Mouse (Mus musculus) heart, embryonic 14.5 days (tissue): Measurements from ENCODE around the gene Myh6. TPM values are rescaled to one million over a fixed set of nuclear protein-coding genes. Genes with fewer than 3 reads are reported as not detected.

Experiments
- ATAC-seq: fragments of 200-750 bp; cut with Nextera tagmentation; 2 replicates; pipeline ENCODE4 v1.8.0; 2017; ENCODE audit warnings: low read depth, moderate TSS enrichment; ENCODE audit not compliant: insufficient number of reproducible peaks, insufficient read depth, low FRiP score
- H3K27ac ChIP-seq, 2 experiments: fragments of 200-500 bp in 1 of 2; fragments of 300-500 bp in 1 of 2; sonication (generic) in 1 of 2; replicated peaks in 1 of 2; 2 replicates each; pipeline ENCODE4 v1.5.1; 2012 to 2014; ENCODE audit warnings: low read depth in 2 of 2, low read length in 2 of 2, control low read depth in 1 of 2, mild to moderate bottlenecking in 1 of 2, mixed read lengths in 1 of 2; ENCODE audit not compliant: control insufficient read depth in 1 of 2, insufficient read depth in 1 of 2
- H3K27me3 ChIP-seq: fragments of 300-500 bp; sonication (generic); 2 replicates; pipeline ENCODE4 v1.6.1; 2014; ENCODE audit warnings: mild to moderate bottlenecking, low read length, control low read depth; ENCODE audit not compliant: control insufficient read depth, insufficient read depth
- H3K36me3 ChIP-seq: fragments of 300-500 bp; sonication (generic); 2 replicates; pipeline ENCODE4 v1.6.1; 2014; ENCODE audit warnings: mild to moderate bottlenecking, control low read depth, low read length, mixed read lengths; ENCODE audit not compliant: control insufficient read depth, insufficient read depth
- H3K4me1 ChIP-seq, 2 experiments: fragments of 200-500 bp in 1 of 2; fragments of 300-500 bp in 1 of 2; sonication (generic) in 1 of 2; 2 replicates each; pipeline ENCODE4 v1.6.1; 2012 to 2014; ENCODE audit warnings: low read length in 2 of 2, control low read depth in 1 of 2, mixed read lengths in 1 of 2; ENCODE audit not compliant: control insufficient read depth in 2 of 2, insufficient read depth in 2 of 2
- H3K4me2 ChIP-seq: fragments of 300-500 bp; sonication (generic); 2 replicates; pipeline ENCODE4 v1.6.1; 2014; ENCODE audit warnings: mild to moderate bottlenecking, low read length
- H3K4me3 ChIP-seq, 2 experiments: fragments of 200-500 bp in 1 of 2; fragments of 300-500 bp in 1 of 2; sonication (generic) in 1 of 2; 2 replicates each; pipeline ENCODE4 v1.5.1; 2012 to 2014; ENCODE audit warnings: low read length in 2 of 2, mild to moderate bottlenecking in 2 of 2, control low read depth in 1 of 2, low read depth in 1 of 2, moderate library complexity in 1 of 2; ENCODE audit not compliant: control insufficient read depth in 1 of 2, insufficient read depth in 1 of 2
- H3K9ac ChIP-seq: fragments of 300-500 bp; sonication (generic); 2 replicates; pipeline ENCODE4 v1.6.1; 2014; ENCODE audit warnings: mild to moderate bottlenecking, low read length
- H3K9me3 ChIP-seq: fragments of 300-500 bp; sonication (generic); 2 replicates; pipeline ENCODE4 v1.6.1; 2016; ENCODE audit warnings: low read length, control low read depth; ENCODE audit not compliant: control insufficient read depth
- WGBS: fragments of 180-500 bp; shearing (Covaris S2); extraction: QIAGEN DNeasy Blood & Tissue Kit; methylation state at CpG from one replicate; pipeline ENCODE4 v1.1.7; 2014; 5-methylcytosine and 5-hydroxymethylcytosine counted together
- polyA plus RNA-seq: library from polyadenylated mRNA; unstranded; fragments of >200 nt; fragmentation: Nextera tagmentation; extraction: Ambion mirVana; gene quantifications from 2 replicates; pipeline ENCODE4 v1.2.1, GENCODE M21; 2014

Gene Myh6
- polyA plus RNA-seq, 1 experiment from 2014 or later, result 2,728 TPM

- WGBS, result 28% methylated on average over 6 of the region's 6 CpGs
- Histone ChIP-seq H3K9ac (no peak within 1 kb of the TSS), H3K4me2 (no peak within 1 kb of the TSS)
These were observed 34.0 kb downstream of the Myh6 start, which contains the start of gene Il25 for GRCm38 (mm10) chr14:54932645-54933150. Gene Il25 (plus strand): TSS chr14:54932695.

DNA sequence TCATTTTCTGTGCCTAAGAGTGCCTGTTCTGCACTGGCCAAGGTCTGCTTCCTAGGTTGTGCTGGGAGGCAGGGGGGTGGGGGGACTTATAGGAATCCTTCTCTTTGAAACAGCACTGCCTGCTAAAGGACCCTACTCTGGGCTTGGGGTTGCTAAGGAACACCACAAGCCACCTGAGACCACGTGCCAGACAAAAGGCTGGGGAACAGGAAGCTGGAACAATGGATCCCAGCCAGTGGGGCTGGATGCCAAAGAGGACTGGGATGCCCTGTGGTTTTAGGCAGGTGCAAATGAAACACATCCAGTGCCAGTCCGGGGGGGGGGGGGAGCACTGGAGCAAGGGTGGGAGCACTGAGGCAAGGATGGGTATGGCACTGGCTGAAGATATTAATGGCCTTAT lies 36.3 kb downstream of the Myh6 start:
- no peaks in the 10 kb centered on the region for H3K36me3 ChIP-seq
- H3K4me3 ChIP-seq, result no peak overlapping the region
- 38% methylated on average over 2 of the region's 2 CpGs for WGBS
- H3K27me3 ChIP-seq, result peaks cover 7% of the 10 kb centered on the region
- ATAC-seq, result no peak
- H3K27ac ChIP-seq, result no peak overlapping the region
- no peak overlapping the region for H3K9ac ChIP-seq
- no peaks in the 10 kb centered on the region for H3K9me3 ChIP-seq
- H3K4me2 ChIP-seq, result no peak overlapping the region
- peaks cover 14 to 26% of the 10 kb centered on the region in 2 experiments for H3K4me1 ChIP-seq

More at GRCm38 (mm10) chr14:54932645-54933150, 34.0 kb downstream of the Myh6 start, which contains the start of gene Il25:
- Histone ChIP-seq H3K27me3 (0 out of 2 replicates have a peak, but pooled peaks cover 2% of the 10 kb centered on the region), H3K9me3 (no peaks in the 10 kb centered on the region), H3K27ac (no peak within 1 kb of the TSS), H3K4me1 (peaks cover 12 to 22% of the 10 kb centered on the region in 2 experiments), H3K4me3 (no peak within 1 kb of the TSS), H3K36me3 (no peaks in the 10 kb centered on the region)
- ATAC-seq, result no peak

DNA sequence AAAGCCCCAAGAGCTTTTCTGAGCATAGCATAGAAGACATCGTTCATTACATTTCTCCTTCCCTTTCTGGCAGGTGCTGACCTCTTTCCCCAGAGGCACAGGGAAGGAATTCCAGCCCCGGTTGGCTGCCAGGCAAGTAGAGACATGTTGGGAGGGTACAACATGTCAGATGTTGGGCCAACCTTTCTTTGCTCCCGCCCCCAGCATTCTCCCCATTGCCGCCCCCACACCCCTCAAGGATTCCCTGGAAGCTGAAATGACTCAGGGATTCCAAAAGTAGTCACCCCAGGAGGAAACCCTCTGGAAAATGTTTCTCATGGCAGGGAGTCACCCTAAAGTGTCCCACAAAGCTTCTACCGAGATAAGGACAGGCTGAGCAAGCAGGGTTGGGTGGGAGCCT lies 36.9 kb downstream of the Myh6 start:
- no peak overlapping the region for H3K27ac ChIP-seq
- H3K27me3 ChIP-seq, result peaks cover 7% of the 10 kb centered on the region
- no peak for ATAC-seq
- H3K9ac ChIP-seq, result no peak overlapping the region
- H3K4me1 ChIP-seq, result peaks cover 21 to 32% of the 10 kb centered on the region in 2 experiments
- H3K9me3 ChIP-seq, result no peaks in the 10 kb centered on the region
- H3K36me3 ChIP-seq, result no peaks in the 10 kb centered on the region
- no peak overlapping the region for H3K4me3 ChIP-seq
- H3K4me2 ChIP-seq, result no peak overlapping the region
- 53% methylated on average over 5 of the region's 5 CpGs for WGBS

DNA sequence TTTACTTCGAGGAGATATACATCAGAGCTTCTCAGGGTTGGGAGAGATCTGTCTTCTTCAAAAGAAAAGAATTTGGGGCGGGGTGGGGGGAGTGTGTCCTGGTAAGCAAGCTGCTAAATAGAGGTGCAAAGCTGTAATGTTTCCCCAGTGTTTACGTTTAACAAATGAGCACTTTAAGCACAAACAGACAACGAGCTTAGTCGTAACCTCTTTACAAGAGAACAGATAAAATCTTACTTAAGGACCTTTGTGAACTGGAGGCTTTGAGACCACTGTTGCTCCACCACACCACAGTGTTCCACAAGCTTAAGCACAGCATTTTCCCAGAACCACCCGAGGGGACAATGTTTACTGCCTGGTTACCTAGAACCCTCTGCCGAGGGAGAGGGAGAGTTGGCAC lies 39.4 kb downstream of the Myh6 start:
- Histone ChIP-seq H3K9me3 (no peaks in the 10 kb centered on the region), H3K4me1 (peaks cover 24 to 35% of the 10 kb centered on the region in 2 experiments), H3K4me2 (peak overlapping the region; percentile 98), H3K4me3 (peak overlapping the region; percentile 49 to 61; a peak in 2 of 4 replicates), H3K36me3 (no peaks in the 10 kb centered on the region), H3K27me3 (peaks cover 7% of the 10 kb centered on the region), H3K27ac (peak overlapping the region in 1 of 2 experiments; percentile 88; a peak in 2 of 4 replicates), H3K9ac (peak overlapping the region; percentile 89)
- ATAC-seq, result no peak
- 40% methylated on average over 7 of the region's 7 CpGs for WGBS

GRCm38 (mm10) chr14:54926401-54927158 lies 40.1 kb downstream of the Myh6 start:
- ATAC-seq, result peak; percentile 41
- Histone ChIP-seq H3K4me1 (peaks cover 24 to 35% of the 10 kb centered on the region in 2 experiments), H3K9me3 (peaks cover 2% of the 10 kb centered on the region; the same call in 1 of the 2 replicates), H3K4me3 (peak overlapping the region; percentile 49 to 61), H3K4me2 (peak overlapping the region; percentile 98), H3K27ac (peak overlapping the region; percentile 87 to 88), H3K27me3 (peaks cover 7% of the 10 kb centered on the region), H3K9ac (peak overlapping the region; percentile 89), H3K36me3 (0 out of 2 replicates have a peak, but pooled peaks cover 5% of the 10 kb centered on the region)
- under 1% methylated on average over 50 of the region's 58 CpGs for WGBS

- WGBS, result 6% methylated on average over 56 of the region's 57 CpGs
- peak within 1 kb of the TSS; percentile 98 for H3K4me2 ChIP-seq
- H3K9me3 ChIP-seq, result peaks cover 8% of the 10 kb centered on the region; the same call in 1 of the 2 replicates
- peaks cover 9% of the 10 kb centered on the region; the same call in 1 of the 2 replicates for H3K36me3 ChIP-seq
- ATAC-seq, result peak; percentile 60
- peak within 1 kb of the TSS; percentile 87 to 88 for H3K27ac ChIP-seq
- H3K27me3 ChIP-seq, result peaks cover 7% of the 10 kb centered on the region
- H3K4me1 ChIP-seq, result peaks cover 24 to 34% of the 10 kb centered on the region in 2 experiments
- peak within 1 kb of the TSS; percentile 49 to 61 for H3K4me3 ChIP-seq
- peak within 1 kb of the TSS; percentile 89 for H3K9ac ChIP-seq
These were observed 41.1 kb downstream of the Myh6 start, which contains the start of gene Efs for GRCm38 (mm10) chr14:54925349-54926342. Gene Efs (minus strand): TSS chr14:54926126.
